In the genomic region with DNA sequence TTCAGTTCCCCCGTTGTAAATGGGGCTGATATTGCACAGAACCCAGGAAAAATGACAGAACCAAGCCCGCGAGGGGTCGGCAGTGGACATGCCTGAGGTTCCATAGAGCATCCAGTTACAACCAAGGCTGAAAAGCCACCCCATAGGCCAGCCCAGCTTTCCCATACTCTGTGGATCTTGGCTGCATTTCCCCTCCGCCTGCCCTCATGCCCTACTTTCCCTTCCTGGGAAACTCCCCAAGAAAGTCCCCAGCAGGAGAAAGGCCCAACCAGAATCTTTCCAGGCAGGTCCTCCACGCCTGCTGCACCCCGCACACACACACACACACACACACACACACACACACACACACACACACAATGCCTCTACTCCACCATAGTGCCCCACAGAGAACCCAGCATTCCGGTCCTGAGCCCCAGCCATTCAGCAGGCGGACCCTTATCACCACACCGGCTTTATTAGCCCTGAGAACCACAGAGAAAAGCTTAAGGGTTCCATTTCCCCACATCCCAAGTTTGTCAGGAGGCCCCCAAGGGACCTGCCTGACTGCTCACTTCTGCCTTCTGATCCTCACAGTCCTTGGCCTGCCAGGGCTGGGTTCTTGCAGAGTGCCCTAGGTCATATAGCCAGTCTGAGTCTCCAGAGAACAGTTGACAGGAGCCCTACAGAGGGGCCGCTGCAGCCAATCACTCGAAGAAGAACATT, we compare ENCODE assay signal across 12 mouse cellular contexts. TPM values are rescaled to one million over a fixed set of nuclear protein-coding genes. Genes with fewer than 3 reads are reported as not detected.
DNase-seq lines count a peak whose midpoint lies in the region; ATAC-seq and TF ChIP-seq lines count a peak whose summit lies in the region.
"Had no signal": no experiment of that assay in that cellular context is flagged by ENCODE, and none has a peak within 500 bp of the region (broad histone marks: within the 10 kb centered on the region; RNA-seq: fewer than 3 reads in every experiment).

No protein-coding gene starts in this region.

- peak; percentile 23 for DNase-seq in gastrocnemius, postnatal 14 days
- DNase-seq in gastrocnemius, postnatal 25 days, result no peak
- peak; percentile 66 for DNase-seq in kidney, postnatal 0 days (ENCODE audit: low spot score)
- DNase-seq in kidney, postnatal 25 days, result no peak
- no peak for DNase-seq in cerebellum, postnatal 25 days

- intact Hi-C loops in gastrocnemius, postnatal 14 days (cut with DNase I; ENCODE audit: low total_unique reads), result no loop called here

- H3K36me3 ChIP-seq in kidney, postnatal 0 days (ENCODE audit: insufficient read depth, low read length), result no peaks in the 10 kb centered on the region
- H3K36me3 ChIP-seq in C2C12 (ENCODE audit: control insufficient read depth, insufficient read depth), result no peaks in the 10 kb centered on the region
- H3K36me3 ChIP-seq in intestine, embryonic 16.5 days (ENCODE audit: control insufficient read depth, insufficient read depth, low read length), result no peaks in the 10 kb centered on the region
- H3K36me3 ChIP-seq: midbrain, embryonic 10.5 days had no signal

- TF ChIP-seq CTCF in kidney, postnatal 0 days (IDR thresholded peaks at IDR 0.05; ENCODE audit: low read depth), result no peak
- no peak for TF ChIP-seq CTCF in C2C12 (IDR thresholded peaks at IDR 0.05; ENCODE audit: control insufficient read depth, insufficient read depth, insufficient read length)

- H3K4me1 ChIP-seq in kidney, postnatal 0 days (replicated peaks; ENCODE audit: insufficient read depth, low read length), result peaks cover 33% of the 10 kb centered on the region
- H3K4me1 ChIP-seq in intestine, embryonic 16.5 days (ENCODE audit: control insufficient read depth, insufficient read depth, low read length), result no peaks in the 10 kb centered on the region; the same call in 1 of the 2 replicates

- peak overlapping the region; percentile 36; the same call in 1 of the 2 replicates for H3K9ac ChIP-seq in kidney, postnatal 0 days (ENCODE audit: low read depth, low read length)
- peak overlapping the region; percentile 27; the same call in 1 of the 2 replicates for H3K9ac ChIP-seq in intestine, embryonic 16.5 days (ENCODE audit: low read depth, low read length)

- no peaks in the 10 kb centered on the region for H3K9me3 ChIP-seq in kidney, postnatal 0 days (replicated peaks; ENCODE audit: low read length)
- no peaks in the 10 kb centered on the region for H3K9me3 ChIP-seq in intestine, embryonic 16.5 days (ENCODE audit: control insufficient read depth, low read length)
- H3K9me3 ChIP-seq: midbrain, embryonic 10.5 days had no signal

- peak overlapping the region; percentile 47 for H3K4me2 ChIP-seq in kidney, postnatal 0 days (ENCODE audit: low read length)
- H3K4me2 ChIP-seq in intestine, embryonic 16.5 days (ENCODE audit: low read depth, low read length), result no peak overlapping the region

- H3K79me2 ChIP-seq in C2C12 (ENCODE audit: control insufficient read depth, insufficient read depth), result peaks cover 50% of the 10 kb centered on the region

- no peaks in the 10 kb centered on the region for H3K27me3 ChIP-seq in kidney, postnatal 0 days (ENCODE audit: insufficient read depth, low read length)
- H3K27me3 ChIP-seq in C2C12 (ENCODE audit: control insufficient read depth, insufficient read depth, insufficient read length), result no peaks in the 10 kb centered on the region
- H3K27me3 ChIP-seq in intestine, embryonic 16.5 days (replicated peaks; ENCODE audit: control insufficient read depth, insufficient read depth, low read length), result no peaks in the 10 kb centered on the region; the same call in 1 of the 2 replicates

- peak overlapping the region; percentile 66 for H3ac ChIP-seq in C2C12 (ENCODE audit: control insufficient read depth, insufficient read length, low read depth)

- peak overlapping the region; percentile 81 for H3K27ac ChIP-seq in kidney, postnatal 0 days
- peak overlapping the region; percentile 54 for H3K27ac ChIP-seq in intestine, embryonic 16.5 days (ENCODE audit: low read length)

- H3K4me3 ChIP-seq in kidney, postnatal 0 days (replicated peaks; ENCODE audit: low read depth, low read length), result peak overlapping the region; percentile 20
- H3K4me3 ChIP-seq in C2C12 (ENCODE audit: insufficient read depth, poor library complexity, severe bottlenecking), result peak overlapping the region; percentile 65
- H3K4me3 ChIP-seq in intestine, embryonic 16.5 days (ENCODE audit: low read length), result 0 out of 2 replicates have a peak overlapping the region, but pooled peaks have one; percentile 6
- H3K4me3 ChIP-seq: midbrain, embryonic 10.5 days had no signal

- peaks cover 36% of the 10 kb centered on the region for H3K79me3 ChIP-seq in C2C12 (ENCODE audit: low read depth)

- no peak for ATAC-seq in kidney, postnatal 0 days (replicated peaks; ENCODE audit: low FRiP score, low read depth)
- no peak for ATAC-seq in intestine, embryonic 16.5 days
- no peak for ATAC-seq in cerebellum, adult (ENCODE audit: insufficient number of reproducible peaks, low FRiP score, low TSS enrichment)
- ATAC-seq: inflammation-experienced regulatory T-cells, adult 6 months had no signal

- 43% methylated on average over 12 of the region's 12 CpGs for WGBS in kidney, postnatal 0 days
- WGBS in intestine, embryonic 16.5 days, result 58% methylated on average over 12 of the region's 12 CpGs

TF ChIP-seq in C2C12, 6 proteins besides CTCF, POLR2A, EP300 and RAD21:
- no peak for TF ChIP-seq MYOD1 (IDR thresholded peaks at IDR 0.05; ENCODE audit: control insufficient read depth, insufficient read length, low read depth)
- TF ChIP-seq CEBPB (IDR thresholded peaks at IDR 0.05; ENCODE audit: low read depth), result no peak
- TF ChIP-seq FOSL1 (IDR thresholded peaks at IDR 0.05; ENCODE audit: insufficient read depth, low read length, poor library complexity, severe bottlenecking), result no peak
- TF ChIP-seq MYOG (IDR thresholded peaks at IDR 0.05; ENCODE audit: control insufficient read depth, extremely low read depth, insufficient read length), result no peak
- no peak for TF ChIP-seq USF1 (IDR thresholded peaks at IDR 0.05; ENCODE audit: low read depth)
- TF ChIP-seq MAX (IDR thresholded peaks at IDR 0.05), result no peak

RNA-seq across cellular contexts. Expression of gene Foxs1, which starts 1.4 kb away (rescaled TPM):
- 1 to 10 TPM; 4.2 to 5.6 TPM for total RNA-seq in gastrocnemius, postnatal 14 days (2021)
- total RNA-seq in gastrocnemius, postnatal 25 days (2021), result 1 to 10 TPM; 1.8 to 2.4 TPM
- 9.4 and 10.4 TPM in 2 replicates for polyA plus RNA-seq in kidney, postnatal 0 days (2015; fragmentation: Nextera tagmentation; extraction: Ambion mirVana)
- polyA plus RNA-seq in C2C12 (2012; fragmentation: generic; extraction: Trizol), result 55.0 TPM
- 2.8 and 3.7 TPM in 2 replicates for polyA plus RNA-seq in intestine, embryonic 16.5 days (2015; fragmentation: Nextera tagmentation; extraction: Ambion mirVana)
- polyA plus RNA-seq: inflammation-experienced regulatory T-cells, adult 6 months had no signal

RNA-seq across cellular contexts. Expression of gene Dusp15, which starts 19.9 kb away (rescaled TPM):
- 1 to 10 TPM in 1 of 2 experiments, under 1 TPM in 1; 0.62 to 3.3 TPM for total RNA-seq in gastrocnemius, postnatal 14 days (2021)
- 1 to 10 TPM; 1.1 to 1.5 TPM for total RNA-seq in gastrocnemius, postnatal 25 days (2021)
- 6.9 and 8.8 TPM in 2 replicates for polyA plus RNA-seq in kidney, postnatal 0 days (2015; fragmentation: Nextera tagmentation; extraction: Ambion mirVana)
- polyA plus RNA-seq in C2C12 (2012; fragmentation: generic; extraction: Trizol), result 0.06 TPM
- 0.13 and 0.27 TPM in 2 replicates for polyA plus RNA-seq in intestine, embryonic 16.5 days (2015; fragmentation: Nextera tagmentation; extraction: Ambion mirVana)
- polyA plus RNA-seq: inflammation-experienced regulatory T-cells, adult 6 months had no signal

RNA-seq across cellular contexts. Expression of gene Mylk2, which starts 20.5 kb away (rescaled TPM):
- 100 to 1,000 TPM; 150 to 230 TPM for total RNA-seq in gastrocnemius, postnatal 14 days (2021)
- 100 to 1,000 TPM; 290 to 471 TPM for total RNA-seq in gastrocnemius, postnatal 25 days (2021)
- 0.14 and 0.21 TPM in 2 replicates for polyA plus RNA-seq in kidney, postnatal 0 days (2015; fragmentation: Nextera tagmentation; extraction: Ambion mirVana)
- polyA plus RNA-seq in C2C12 (2012; fragmentation: generic; extraction: Trizol), result 3.9 TPM
- polyA plus RNA-seq in intestine, embryonic 16.5 days (2015; fragmentation: Nextera tagmentation; extraction: Ambion mirVana), result 0.12 TPM in 1 of 2 replicates, not detected in the other
- total RNA-seq: left cerebral cortex, postnatal 14 days had no signal
- polyA plus RNA-seq: inflammation-experienced regulatory T-cells, adult 6 months; stomach, embryonic 14.5 days had no signal

RNA-seq across cellular contexts. Expression of gene Ttll9, which starts 30.7 kb away (rescaled TPM):
- not detected for total RNA-seq in gastrocnemius, postnatal 14 days (2021)
- total RNA-seq in gastrocnemius, postnatal 25 days (2021), result not detected
- 0.64 and 0.75 TPM in 2 replicates for polyA plus RNA-seq in kidney, postnatal 0 days (2015; fragmentation: Nextera tagmentation; extraction: Ambion mirVana)
- polyA plus RNA-seq in C2C12 (2012; fragmentation: generic; extraction: Trizol), result 0.16 TPM
- polyA plus RNA-seq in intestine, embryonic 16.5 days (2015; fragmentation: Nextera tagmentation; extraction: Ambion mirVana), result 0.16 and 0.18 TPM in 2 replicates

Comparison
In these comparisons a context has a peak if more than half of its experiments do, and no peak if none do; other contexts are left out.
1. DNase-seq: peak in gastrocnemius, postnatal 14 days (single experiment) and kidney, postnatal 0 days (single experiment); none in gastrocnemius, postnatal 25 days (single experiment), kidney, postnatal 25 days (0 of 2) and cerebellum, postnatal 25 days (0 of 2).
2. H3K4me3 ChIP-seq: peak in every context shown above with its lines; median percentile 65 in C2C12; 20 in kidney, postnatal 0 days; 6 in intestine, embryonic 16.5 days.